Mouse (Mus musculus) liver, embryonic 14.5 days (tissue): ENCODE measurements at regions not wholly inside any gene's neighbourhood (a gene's known extent, or its start where the extent isn't known, plus 50 kb on each side); places are given as distances from the start of the nearest gene placed in this dataset.

Experiments used
- CTCF ChIP-seq: IDR thresholded peaks from 2 replicates; pipeline ENCODE4 v1.5.1; 2016; ENCODE audit warnings: antibody characterized with exemption, low read depth, control low read depth
- EP300 ChIP-seq: IDR thresholded peaks from 2 replicates; pipeline ENCODE4 v1.6.1; 2016; ENCODE audit warnings: antibody characterized with exemption, low read depth

DNA sequence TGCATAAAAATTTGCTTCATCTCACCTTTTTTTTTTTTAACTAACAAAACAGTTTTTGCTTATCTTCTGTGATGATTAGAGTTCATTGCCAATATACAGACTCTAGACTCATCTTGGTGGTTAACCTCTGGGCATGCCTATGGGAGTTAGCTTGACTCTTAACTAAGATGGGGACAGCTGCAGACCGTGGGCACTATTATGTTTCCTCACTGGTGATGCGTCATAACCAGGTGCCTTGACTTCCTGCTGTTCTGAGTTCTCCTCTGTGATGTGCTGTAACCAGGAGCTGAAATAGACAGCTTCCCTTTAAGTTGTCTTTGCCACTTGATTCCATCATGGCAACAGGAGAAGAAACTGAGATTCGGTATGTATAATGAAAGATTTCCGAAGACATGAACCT is 105.4 kb upstream of the C1qtnf3 start:
- TF ChIP-seq EP300 (no peak), CTCF (no peak)
